Mouse (Mus musculus): Measurements from ENCODE around the gene Sorbs1.

The Sorbs1 gene

GRCm38 (mm10) chr19:40514376-40514775 is 797 bp upstream of the Sorbs1 start:
- DNase-seq (ENCODE audit: extremely low spot score, low read depth, low spot score): no peak

GRCm38 (mm10) chr19:40512500-40513421 is 818 bp downstream of the Sorbs1 start:
- no peak for DNase-seq (ENCODE audit: extremely low spot score, low read depth, low spot score)

- no peak for DNase-seq (ENCODE audit: extremely low spot score, low read depth, low spot score)
Measured at GRCm38 (mm10) chr19:40511679-40512309, 1.8 kb downstream of the Sorbs1 start.

- DNase-seq (ENCODE audit: extremely low spot score, low read depth, low spot score): no peak
Measured at GRCm38 (mm10) chr19:40511100-40511439, 2.5 kb downstream of the Sorbs1 start.

GRCm38 (mm10) chr19:40510387-40511099 is 3.0 kb downstream of the Sorbs1 start:
- no peak for DNase-seq (ENCODE audit: extremely low spot score, low read depth, low spot score)

GRCm38 (mm10) chr19:40509274-40509673 is 4.3 kb downstream of the Sorbs1 start:
- DNase-seq (ENCODE audit: extremely low spot score, low read depth, low spot score): no peak

- no peak for DNase-seq (ENCODE audit: extremely low spot score, low read depth, low spot score)
Measured at GRCm38 (mm10) chr19:40508851-40509250, 4.7 kb downstream of the Sorbs1 start.

- DNase-seq (ENCODE audit: extremely low spot score, low read depth, low spot score): no peak
Measured at GRCm38 (mm10) chr19:40506965-40507364, 6.6 kb downstream of the Sorbs1 start.

GRCm38 (mm10) chr19:40504336-40504735 is 9.2 kb downstream of the Sorbs1 start:
- DNase-seq (ENCODE audit: extremely low spot score, low read depth, low spot score): no peak

GRCm38 (mm10) chr19:40499940-40500737 is 13.4 kb downstream of the Sorbs1 start:
- DNase-seq (ENCODE audit: extremely low spot score, low read depth, low spot score): no peak

- DNase-seq (ENCODE audit: extremely low spot score, low read depth, low spot score): no peak
Measured at GRCm38 (mm10) chr19:40499141-40499540, 14.4 kb downstream of the Sorbs1 start.

GRCm38 (mm10) chr19:40498162-40498725 is 15.3 kb downstream of the Sorbs1 start:
- no peak for DNase-seq (ENCODE audit: extremely low spot score, low read depth, low spot score)

- no peak for DNase-seq (ENCODE audit: extremely low spot score, low read depth, low spot score)
Measured at GRCm38 (mm10) chr19:40496509-40497267, 16.9 kb downstream of the Sorbs1 start.

- DNase-seq (ENCODE audit: extremely low spot score, low read depth, low spot score): no peak
Measured at GRCm38 (mm10) chr19:40496071-40496470, 17.5 kb downstream of the Sorbs1 start.

- DNase-seq (ENCODE audit: extremely low spot score, low read depth, low spot score): no peak
Measured at GRCm38 (mm10) chr19:40492902-40493301, 20.7 kb downstream of the Sorbs1 start.

GRCm38 (mm10) chr19:40491442-40491841 is 22.1 kb downstream of the Sorbs1 start:
- no peak for DNase-seq (ENCODE audit: extremely low spot score, low read depth, low spot score)

GRCm38 (mm10) chr19:40490765-40491164 is 22.8 kb downstream of the Sorbs1 start:
- DNase-seq (ENCODE audit: extremely low spot score, low read depth, low spot score): no peak

- no peak for DNase-seq (ENCODE audit: extremely low spot score, low read depth, low spot score)
Measured at GRCm38 (mm10) chr19:40489633-40490032, 23.9 kb downstream of the Sorbs1 start.

GRCm38 (mm10) chr19:40488853-40489454 is 24.6 kb downstream of the Sorbs1 start:
- no peak for DNase-seq (ENCODE audit: extremely low spot score, low read depth, low spot score)
